Mouse (Mus musculus): ENCODE results near the gene D130052B06Rik. TPM values are rescaled to one million over a fixed set of nuclear protein-coding genes. Genes with fewer than 3 reads are reported as not detected.

The D130052B06Rik gene
- polyA plus RNA-seq, 1 experiment: not detected

- no peaks in the 10 kb centered on the region for H3K27me3 ChIP-seq (ENCODE audit: control insufficient read depth, insufficient read depth, low read length)
- H3K4me1 ChIP-seq (ENCODE audit: control insufficient read depth, insufficient read depth, insufficient read length): no peaks in the 10 kb centered on the region
- H3K27ac ChIP-seq (ENCODE audit: insufficient read depth, low read length): no peak overlapping the region
- no peaks in the 10 kb centered on the region for H3K36me3 ChIP-seq (ENCODE audit: control insufficient read depth, insufficient read depth, low read length)
- TF ChIP-seq POLR2A (IDR thresholded peaks at IDR 0.05; ENCODE audit: low read depth, low read length) (no peak), CTCF (IDR thresholded peaks at IDR 0.05; ENCODE audit: extremely low read depth, insufficient read depth, insufficient read length, insufficient replicate concordance) (no peak)
- H3K4me3 ChIP-seq (ENCODE audit: extremely low read depth, insufficient read depth, insufficient read length): no peak overlapping the region
- 56% methylated on average over 13 of the region's 13 CpGs for WGBS
- DNase-seq (ENCODE audit: low read depth in 1 of 2, low spot score in 2 of 2): no peak
These were observed 61.2 kb downstream of the D130052B06Rik start for GRCm38 (mm10) chr11:33660016-33660913.

GRCm38 (mm10) chr11:33663599-33663998 is 64.5 kb downstream of the D130052B06Rik start:
- H3K36me3 ChIP-seq (ENCODE audit: control insufficient read depth, insufficient read depth, low read length): no peaks in the 10 kb centered on the region
- no peaks in the 10 kb centered on the region for H3K4me1 ChIP-seq (ENCODE audit: control insufficient read depth, insufficient read depth, insufficient read length)
- H3K27ac ChIP-seq (ENCODE audit: insufficient read depth, low read length): no peak overlapping the region
- no peaks in the 10 kb centered on the region for H3K27me3 ChIP-seq (ENCODE audit: control insufficient read depth, insufficient read depth, low read length)
- no peak for DNase-seq (ENCODE audit: low read depth in 1 of 2, low spot score in 2 of 2)
- TF ChIP-seq POLR2A (IDR thresholded peaks at IDR 0.05; ENCODE audit: low read depth, low read length) (no peak), CTCF (IDR thresholded peaks at IDR 0.05; ENCODE audit: extremely low read depth, insufficient read depth, insufficient read length, insufficient replicate concordance) (no peak)
- H3K4me3 ChIP-seq (ENCODE audit: extremely low read depth, insufficient read depth, insufficient read length): no peak overlapping the region
- WGBS: 86% methylated on average over 2 of the region's 2 CpGs

GRCm38 (mm10) chr11:33668376-33668775 is 69.3 kb downstream of the D130052B06Rik start:
- H3K4me1 ChIP-seq (ENCODE audit: control insufficient read depth, insufficient read depth, insufficient read length): no peaks in the 10 kb centered on the region
- no peaks in the 10 kb centered on the region for H3K36me3 ChIP-seq (ENCODE audit: control insufficient read depth, insufficient read depth, low read length)
- WGBS: 69% methylated on average over 6 of the region's 6 CpGs
- no peak overlapping the region for H3K27ac ChIP-seq (ENCODE audit: insufficient read depth, low read length)
- no peak for TF ChIP-seq POLR2A (IDR thresholded peaks at IDR 0.05; ENCODE audit: low read depth, low read length)
- no peak for TF ChIP-seq CTCF (IDR thresholded peaks at IDR 0.05; ENCODE audit: extremely low read depth, insufficient read depth, insufficient read length, insufficient replicate concordance)
- no peaks in the 10 kb centered on the region for H3K27me3 ChIP-seq (ENCODE audit: control insufficient read depth, insufficient read depth, low read length)
- DNase-seq (ENCODE audit: low read depth in 1 of 2, low spot score in 2 of 2): no peak
- no peak overlapping the region for H3K4me3 ChIP-seq (ENCODE audit: extremely low read depth, insufficient read depth, insufficient read length)

- Histone ChIP-seq H3K27ac (ENCODE audit: insufficient read depth, low read length) (no peak overlapping the region), H3K36me3 (ENCODE audit: control insufficient read depth, insufficient read depth, low read length) (no peaks in the 10 kb centered on the region), H3K27me3 (ENCODE audit: control insufficient read depth, insufficient read depth, low read length) (no peaks in the 10 kb centered on the region), H3K4me1 (ENCODE audit: control insufficient read depth, insufficient read depth, insufficient read length) (no peaks in the 10 kb centered on the region), H3K4me3 (ENCODE audit: extremely low read depth, insufficient read depth, insufficient read length) (no peak overlapping the region)
- no peak for DNase-seq (ENCODE audit: low read depth in 1 of 2, low spot score in 2 of 2)
- WGBS: 87% methylated on average over 10 of the region's 10 CpGs
- no peak for TF ChIP-seq CTCF (IDR thresholded peaks at IDR 0.05; ENCODE audit: extremely low read depth, insufficient read depth, insufficient read length, insufficient replicate concordance)
- no peak for TF ChIP-seq POLR2A (IDR thresholded peaks at IDR 0.05; ENCODE audit: low read depth, low read length)
These were observed 71.2 kb downstream of the D130052B06Rik start for GRCm38 (mm10) chr11:33670105-33670965.

Other genes starting within 250 kb of the D130052B06Rik start
- gene Ranbp17, start 85.6 kb upstream of the D130052B06Rik start, polyA plus RNA-seq (2012; rRNA removed): 0.14 and 0.20 TPM in 2 replicates
- not detected in 2 replicates for gene Gabrp, start 20.3 kb upstream of the D130052B06Rik start, polyA plus RNA-seq (2012; rRNA removed)

All from spleen, adult 2 months (tissue).